ENCODE assay signal across 21 mouse cellular contexts in the genomic region with DNA sequence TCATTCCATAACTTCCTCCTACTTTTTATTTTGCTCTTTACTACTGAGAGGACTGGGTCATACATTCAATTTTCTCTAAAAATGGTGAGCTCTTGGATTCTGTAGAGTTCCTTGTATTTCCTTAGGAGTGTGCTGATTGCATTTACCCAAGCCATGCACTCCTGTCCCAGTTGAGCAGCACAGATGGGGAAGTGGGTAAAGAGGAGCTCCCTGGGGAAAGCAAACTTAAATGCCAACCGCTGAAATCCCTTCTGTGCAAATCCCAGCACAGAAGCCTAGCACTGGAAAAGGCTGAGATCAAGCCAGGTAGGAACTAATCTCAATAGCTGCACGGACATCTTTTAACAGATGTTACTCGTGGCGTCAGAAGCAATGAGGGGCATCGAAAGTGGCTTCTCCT. TPM values are rescaled to one million over a fixed set of nuclear protein-coding genes. Genes with fewer than 3 reads are reported as not detected.
DNase-seq lines count a peak whose midpoint lies in the region; ATAC-seq and TF ChIP-seq lines count a peak whose summit lies in the region.
"Had no signal": no experiment of that assay in that cellular context is flagged by ENCODE, and none has a peak within 500 bp of the region (broad histone marks: within the 10 kb centered on the region; RNA-seq: fewer than 3 reads in every experiment).

No protein-coding gene starts in this region.

- no peak overlapping the region for H3K9ac ChIP-seq in embryonic facial prominence, embryonic 14.5 days (ENCODE audit: low read depth, low read length)
- no peak overlapping the region for H3K9ac ChIP-seq in hindbrain, postnatal 0 days (replicated peaks; ENCODE audit: low read length)
- H3K9ac ChIP-seq in hindbrain, embryonic 14.5 days = no peak overlapping the region
- H3K9ac ChIP-seq in neural tube, embryonic 14.5 days (replicated peaks; ENCODE audit: low read depth, low read length) = no peak overlapping the region
- H3K9ac ChIP-seq: embryonic facial prominence, embryonic 13.5 days; forebrain, embryonic 13.5 days; forebrain, postnatal 0 days; heart, embryonic 13.5 days; hindbrain, embryonic 13.5 days had no signal

- DNase-seq in embryonic facial prominence, embryonic 14.5 days (ENCODE audit: low spot score) = peak; percentile 14
- DNase-seq in embryonic facial prominence, embryonic 10.5 days (ENCODE audit: low spot score) = no peak
- peak; percentile 5 for DNase-seq in hindbrain, postnatal 0 days (ENCODE audit: low spot score)
- no peak for DNase-seq in hindbrain, embryonic 14.5 days (ENCODE audit: low spot score)
- DNase-seq in neural tube, embryonic 10.5 days (ENCODE audit: extremely low spot score, low spot score) = no peak
- no peak for DNase-seq in thymus, postnatal 0 days (ENCODE audit: low spot score)
- DNase-seq: adrenal gland, adult 2 months; adrenal gland, postnatal 36 days; cerebellum, adult 11 months; cerebellum, adult 8-10 months; cerebellum, postnatal 25 days; forebrain, postnatal 0 days; gastrocnemius, postnatal 36 days; heart, adult 11 months; heart, postnatal 36 days had no signal

- H3K4me3 ChIP-seq in embryonic facial prominence, embryonic 14.5 days (ENCODE audit: low read depth, low read length) = no peak overlapping the region
- no peak overlapping the region for H3K4me3 ChIP-seq in embryonic facial prominence, embryonic 10.5 days
- H3K4me3 ChIP-seq in hindbrain, postnatal 0 days (ENCODE audit: low read length) = no peak overlapping the region
- no peak overlapping the region for H3K4me3 ChIP-seq in hindbrain, embryonic 14.5 days (replicated peaks; ENCODE audit: low read length)
- H3K4me3 ChIP-seq in neural tube, embryonic 14.5 days (ENCODE audit: low read depth, low read length) = no peak overlapping the region
- H3K4me3 ChIP-seq: embryonic facial prominence, embryonic 13.5 days; forebrain, embryonic 13.5 days; heart, embryonic 13.5 days; hindbrain, embryonic 13.5 days had no signal

- no peaks in the 10 kb centered on the region for H3K27me3 ChIP-seq in embryonic facial prominence, embryonic 14.5 days (replicated peaks; ENCODE audit: control insufficient read depth, insufficient read depth, low read length)
- no peaks in the 10 kb centered on the region for H3K27me3 ChIP-seq in embryonic facial prominence, embryonic 10.5 days (replicated peaks; ENCODE audit: low read depth, poor library complexity, severe bottlenecking)
- no peaks in the 10 kb centered on the region for H3K27me3 ChIP-seq in hindbrain, postnatal 0 days (ENCODE audit: insufficient read depth, low read length)
- H3K27me3 ChIP-seq in hindbrain, embryonic 14.5 days (ENCODE audit: control insufficient read depth, insufficient read depth, low read length) = no peaks in the 10 kb centered on the region
- H3K27me3 ChIP-seq in neural tube, embryonic 14.5 days (ENCODE audit: control insufficient read depth, insufficient read depth, low read length) = no peaks in the 10 kb centered on the region
- H3K27me3 ChIP-seq: embryonic facial prominence, embryonic 13.5 days; forebrain, embryonic 13.5 days; heart, embryonic 13.5 days; hindbrain, embryonic 13.5 days had no signal

- H3K4me1 ChIP-seq in embryonic facial prominence, embryonic 14.5 days (ENCODE audit: control insufficient read depth, insufficient read depth, low read length) = no peaks in the 10 kb centered on the region
- no peaks in the 10 kb centered on the region for H3K4me1 ChIP-seq in embryonic facial prominence, embryonic 10.5 days
- H3K4me1 ChIP-seq in hindbrain, postnatal 0 days (ENCODE audit: insufficient read depth, low read length) = no peaks in the 10 kb centered on the region
- no peaks in the 10 kb centered on the region for H3K4me1 ChIP-seq in hindbrain, embryonic 14.5 days (replicated peaks; ENCODE audit: control insufficient read depth, insufficient read depth, low read length)
- H3K4me1 ChIP-seq in neural tube, embryonic 14.5 days (ENCODE audit: control insufficient read depth, insufficient read depth, low read length) = no peaks in the 10 kb centered on the region
- H3K4me1 ChIP-seq: forebrain, embryonic 13.5 days; heart, embryonic 13.5 days; hindbrain, embryonic 13.5 days had no signal

- no peak overlapping the region for H3K4me2 ChIP-seq in embryonic facial prominence, embryonic 14.5 days (ENCODE audit: low read depth, low read length)
- no peak overlapping the region for H3K4me2 ChIP-seq in hindbrain, postnatal 0 days (ENCODE audit: low read depth, low read length)
- H3K4me2 ChIP-seq in hindbrain, embryonic 14.5 days (replicated peaks) = no peak overlapping the region
- H3K4me2 ChIP-seq in neural tube, embryonic 14.5 days (ENCODE audit: low read depth, low read length) = no peak overlapping the region
- H3K4me2 ChIP-seq: embryonic facial prominence, embryonic 13.5 days; forebrain, embryonic 13.5 days; heart, embryonic 13.5 days; hindbrain, embryonic 13.5 days had no signal

- H3K27ac ChIP-seq in embryonic facial prominence, embryonic 14.5 days (replicated peaks; ENCODE audit: low read depth, low read length) = no peak overlapping the region
- H3K27ac ChIP-seq in embryonic facial prominence, embryonic 10.5 days (replicated peaks) = no peak overlapping the region
- no peak overlapping the region for H3K27ac ChIP-seq in hindbrain, postnatal 0 days
- H3K27ac ChIP-seq in hindbrain, embryonic 14.5 days = no peak overlapping the region
- no peak overlapping the region for H3K27ac ChIP-seq in neural tube, embryonic 14.5 days (ENCODE audit: low read depth, low read length)
- H3K27ac ChIP-seq: embryonic facial prominence, embryonic 13.5 days; forebrain, embryonic 13.5 days; heart, embryonic 13.5 days; hindbrain, embryonic 13.5 days had no signal

- no peak; the same call in 1 of the 2 replicates for ATAC-seq in embryonic facial prominence, embryonic 14.5 days (ENCODE audit: low read depth)
- ATAC-seq in hindbrain, postnatal 0 days = no peak
- no peak for ATAC-seq in hindbrain, embryonic 14.5 days (ENCODE audit: low FRiP score)
- peak; percentile 46; the same call in 1 of the 2 replicates for ATAC-seq in neural tube, embryonic 14.5 days (ENCODE audit: low read depth)
- ATAC-seq: forebrain, embryonic 13.5 days; forebrain, postnatal 0 days had no signal

- no peaks in the 10 kb centered on the region for H3K9me3 ChIP-seq in embryonic facial prominence, embryonic 14.5 days (ENCODE audit: control insufficient read depth, low read length)
- H3K9me3 ChIP-seq in embryonic facial prominence, embryonic 10.5 days = no peaks in the 10 kb centered on the region
- no peaks in the 10 kb centered on the region for H3K9me3 ChIP-seq in hindbrain, postnatal 0 days (ENCODE audit: low read length)
- no peaks in the 10 kb centered on the region for H3K9me3 ChIP-seq in hindbrain, embryonic 14.5 days (ENCODE audit: control insufficient read depth, low read length)
- H3K9me3 ChIP-seq in neural tube, embryonic 14.5 days (ENCODE audit: control insufficient read depth, low read length) = no peaks in the 10 kb centered on the region
- H3K9me3 ChIP-seq: embryonic facial prominence, embryonic 13.5 days; forebrain, embryonic 13.5 days; heart, embryonic 13.5 days; hindbrain, embryonic 13.5 days had no signal

- WGBS in embryonic facial prominence, embryonic 14.5 days = 60% methylated on average over 5 of the region's 5 CpGs
- 78% methylated on average over 5 of the region's 5 CpGs for WGBS in embryonic facial prominence, embryonic 10.5 days
- WGBS in hindbrain, postnatal 0 days = 57% methylated on average over 5 of the region's 5 CpGs
- 73% methylated on average over 5 of the region's 5 CpGs for WGBS in hindbrain, embryonic 14.5 days
- WGBS in neural tube, embryonic 14.5 days = 58% methylated on average over 5 of the region's 5 CpGs

- TF ChIP-seq CTCF in hindbrain, postnatal 0 days (IDR thresholded peaks at IDR 0.05; ENCODE audit: low read depth) = no peak

- H3K36me3 ChIP-seq in embryonic facial prominence, embryonic 14.5 days (ENCODE audit: control insufficient read depth, insufficient read depth, low read length) = no peaks in the 10 kb centered on the region
- H3K36me3 ChIP-seq in embryonic facial prominence, embryonic 10.5 days (replicated peaks) = no peaks in the 10 kb centered on the region
- no peaks in the 10 kb centered on the region for H3K36me3 ChIP-seq in hindbrain, postnatal 0 days (ENCODE audit: insufficient read depth, low read length)
- no peaks in the 10 kb centered on the region for H3K36me3 ChIP-seq in hindbrain, embryonic 14.5 days (replicated peaks; ENCODE audit: control insufficient read depth, insufficient read depth)
- H3K36me3 ChIP-seq in neural tube, embryonic 14.5 days (ENCODE audit: control insufficient read depth, insufficient read depth, low read length) = no peaks in the 10 kb centered on the region
- H3K36me3 ChIP-seq: embryonic facial prominence, embryonic 13.5 days; heart, embryonic 13.5 days; hindbrain, embryonic 13.5 days had no signal

RNA-seq across cellular contexts. Expression of gene Ccdc90b, which starts 54.6 kb away (rescaled TPM):
- 49.0 and 56.1 TPM in 2 replicates for polyA plus RNA-seq in embryonic facial prominence, embryonic 14.5 days (2014; fragmentation: Nextera tagmentation; extraction: Ambion mirVana)
- 49.1 and 51.1 TPM in 2 replicates for polyA plus RNA-seq in embryonic facial prominence, embryonic 10.5 days (2016; fragmentation: Nextera tagmentation; extraction: Ambion mirVana)
- 17.5 and 33.2 TPM in 2 replicates for total RNA-seq in hindbrain, postnatal 0 days (2014; rRNA removed)
- polyA plus RNA-seq in hindbrain, postnatal 0 days (2015; fragmentation: Nextera tagmentation; extraction: Ambion mirVana) = 53.5 and 62.3 TPM in 2 replicates
- polyA plus RNA-seq in hindbrain, embryonic 14.5 days (2014; fragmentation: Nextera tagmentation; extraction: Ambion mirVana) = 64.4 and 69.6 TPM in 2 replicates
- polyA plus RNA-seq in neural tube, embryonic 14.5 days (2014; fragmentation: Nextera tagmentation; extraction: Ambion mirVana) = 59.0 and 62.4 TPM in 2 replicates
- polyA plus RNA-seq in thymus, postnatal 0 days (2015; fragmentation: Nextera tagmentation; extraction: Ambion mirVana) = 34.2 and 34.5 TPM in 2 replicates
- total RNA-seq: MEL had no signal

Comparison
In these comparisons a context has a peak if more than half of its experiments do, and no peak if none do; other contexts are left out.
1. DNase-seq: peak in embryonic facial prominence, embryonic 14.5 days (single experiment) and hindbrain, postnatal 0 days (single experiment); none in embryonic facial prominence, embryonic 10.5 days (single experiment), hindbrain, embryonic 14.5 days (single experiment), neural tube, embryonic 10.5 days (single experiment) and thymus, postnatal 0 days (single experiment).